Mouse (Mus musculus) naive thymus-derived CD4-positive, alpha-beta T cell, adult 5 months (primary cell): ENCODE measurements around the gene Rnf8. TPM values are rescaled to one million over a fixed set of nuclear protein-coding genes. Genes with fewer than 3 reads are reported as not detected.

ENCODE experiments used
- polyA plus RNA-seq: library from polyadenylated mRNA; unstranded; fragments of 100-300 nt; shearing (Covaris generic); gene quantifications from one replicate; pipeline ENCODE4 v1.2.1, GENCODE M21; 2017

Rnf8 gene
- polyA plus RNA-seq, result 57.8 TPM

DNA sequence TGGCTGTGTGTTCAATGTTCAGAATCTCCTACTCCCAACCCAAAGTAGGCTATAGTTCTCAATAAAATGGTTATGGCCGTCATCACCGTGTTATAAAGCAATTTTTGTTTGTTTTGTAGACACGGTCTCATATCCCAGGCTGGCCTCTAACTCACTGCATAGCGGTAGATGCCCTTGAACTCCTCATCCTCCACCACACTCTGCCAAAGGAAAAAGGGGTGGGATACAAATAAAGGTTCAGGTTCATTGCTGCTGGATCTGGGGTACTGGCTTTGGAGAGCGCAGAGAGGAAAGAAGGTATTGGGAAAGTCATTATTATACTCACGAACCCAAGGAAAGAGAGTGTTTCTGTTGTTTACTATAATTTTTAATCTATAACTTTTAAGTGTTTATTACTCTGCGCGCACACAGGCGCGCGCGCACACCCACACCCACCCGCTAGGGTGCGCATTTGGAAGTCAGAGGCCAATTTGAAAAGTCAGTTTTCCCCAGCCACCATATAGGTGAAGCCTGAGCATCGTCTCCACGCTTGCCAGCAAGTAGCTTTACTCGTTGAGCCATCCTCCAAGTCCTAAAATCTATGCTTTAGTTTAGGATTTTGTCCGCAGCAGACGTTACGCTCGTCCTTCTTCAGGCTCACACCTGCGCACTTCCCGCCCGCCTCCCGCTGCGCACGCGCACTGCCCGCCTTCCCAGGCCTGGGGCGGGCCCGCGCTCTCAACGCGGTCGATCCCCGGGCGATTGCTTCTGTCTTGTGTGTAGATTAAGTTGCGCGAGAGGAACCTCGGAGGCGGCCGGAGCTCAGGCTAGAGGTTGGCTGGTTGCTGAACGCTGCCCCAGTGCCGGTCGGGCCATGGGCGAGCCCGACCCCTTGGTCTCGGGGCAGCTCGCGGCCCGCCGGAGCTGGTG is at the start of gene Rnf8, which contains the start of gene Gm28043:
Rnf8 (plus strand) TSS at position 676 of the 909 bp plus-strand sequence.
Gm28043 (plus strand) TSS at position 762 of the 909 bp plus-strand sequence.

DNA sequence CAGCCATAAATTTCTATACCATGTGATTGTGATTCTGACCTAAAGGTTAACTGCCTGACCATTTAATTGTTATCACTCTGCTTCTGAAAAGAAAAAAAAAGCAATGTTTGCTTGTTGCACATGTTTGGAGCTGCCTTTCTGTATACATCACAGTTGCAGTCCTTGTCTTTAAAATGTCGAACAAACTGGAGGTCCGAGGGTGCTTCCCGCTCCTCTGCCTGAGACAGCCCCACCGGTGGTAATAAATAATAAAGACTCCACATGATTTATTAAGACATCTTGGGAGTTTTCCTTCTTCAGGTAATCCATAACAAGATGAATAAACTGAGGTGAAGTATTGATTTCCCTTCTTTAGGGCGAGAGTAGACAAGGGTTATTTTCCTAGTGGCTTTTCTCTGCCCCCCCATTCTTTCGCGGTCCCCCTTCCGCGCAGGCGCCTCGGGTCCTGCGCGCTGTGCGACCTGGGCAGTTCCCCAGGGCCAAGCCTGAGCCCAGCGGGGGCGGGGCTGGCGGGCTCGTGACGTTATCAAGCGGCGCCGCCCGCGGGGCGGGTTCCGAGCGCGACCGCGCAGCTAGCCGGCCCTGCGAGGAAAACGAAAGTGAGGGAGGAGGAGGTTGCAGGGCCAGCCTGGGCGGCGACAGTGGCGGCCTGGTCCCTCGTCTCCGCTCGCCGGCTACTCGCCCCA is 45.6 kb downstream of the Rnf8 start, which contains the start of gene Cmtr1:
Cmtr1 (plus strand) TSS at position 520 of the 686 bp plus-strand sequence.

Other genes with a start within 250 kb of the Rnf8 start
- gene Pim1, start 124.0 kb upstream of the Rnf8 start, polyA plus RNA-seq, result 178 TPM
- 0.39 TPM for gene Gm17657, start 65.2 kb upstream of the Rnf8 start, polyA plus RNA-seq
- gene Tbc1d22b, start 65.0 kb upstream of the Rnf8 start, polyA plus RNA-seq, result 30.5 TPM
- gene Tmem217, start 62.4 kb upstream of the Rnf8 start, polyA plus RNA-seq, result 3.8 TPM
- gene Gm28043, start 86 bp downstream of the Rnf8 start, polyA plus RNA-seq, result 6.4 TPM
- 211 TPM for gene Cmtr1, start 45.8 kb downstream of the Rnf8 start, polyA plus RNA-seq
- gene Ccdc167, start 102.3 kb downstream of the Rnf8 start, polyA plus RNA-seq, result 5.3 TPM